Mouse (Mus musculus) liver, adult 10 weeks (tissue): ENCODE measurements around the gene Klk1b5. TPM values are rescaled to one million over a fixed set of nuclear protein-coding genes. Genes with fewer than 3 reads are reported as not detected.

Experiments
- polyA plus RNA-seq: library from polyadenylated mRNA; stranded (reverse); fragments of 350-450 nt; fragmentation: Illumina TruSeq; extraction: RNeasy Lipid Tissue Mini Kit (QIAGEN cat#74804); gene quantifications from one replicate; pipeline ENCODE4 v1.2.3, GENCODE M21; 2014; ENCODE audit warnings: low read depth, low replicate concordance

The Klk1b5 gene
- polyA plus RNA-seq, result not detected

GRCm38 (mm10) chr7:44215645-44216044 lies at the start of gene Klk1b5:
TSS of gene Klk1b5 (plus strand) at chr7:44215945.

GRCm38 (mm10) chr7:44187936-44188335 lies 27.8 kb upstream of the Klk1b5 start, which contains the start of gene Klk1b24:
TSS of gene Klk1b24 (plus strand) at chr7:44188236.

GRCm38 (mm10) chr7:44197891-44198290 lies 17.9 kb upstream of the Klk1b5 start, which contains the start of gene Klk1b3:
TSS of gene Klk1b3 (plus strand) at chr7:44198191.

GRCm38 (mm10) chr7:44207135-44207534 lies 8.6 kb upstream of the Klk1b5 start, which contains the start of gene Klk1b4:
TSS of gene Klk1b4 (plus strand) at chr7:44207435.

GRCm38 (mm10) chr7:44225076-44225475 lies 9.3 kb downstream of the Klk1b5 start, which contains the start of gene Klk1:
TSS of gene Klk1 (plus strand) at chr7:44225360.

GRCm38 (mm10) chr7:44235909-44236308 lies 20.2 kb downstream of the Klk1b5 start, which contains the start of gene Gm36864:
TSS of gene Gm36864 (plus strand) at chr7:44236177.

GRCm38 (mm10) chr7:44246055-44246983 lies 30.6 kb downstream of the Klk1b5 start, which contains the start of the genes 1700028J19Rik and 2410002F23Rik:
TSS of gene 1700028J19Rik (minus strand) at chr7:44246695.
TSS of gene 2410002F23Rik (plus strand) at chr7:44246722.

GRCm38 (mm10) chr7:44257278-44257677 lies 41.5 kb downstream of the Klk1b5 start, which contains the start of gene Acp4:
TSS of gene Acp4 (minus strand) at chr7:44257378.

GRCm38 (mm10) chr7:44261147-44261546 lies 45.4 kb downstream of the Klk1b5 start, which contains the start of gene Gm15517:
TSS of gene Gm15517 (plus strand) at chr7:44261447.

Other genes with a start within 250 kb of the Klk1b5 start
- gene Klk1b1, start 249.2 kb upstream of the Klk1b5 start, polyA plus RNA-seq, result not detected
- not detected for gene Klk1b9, start 239.9 kb upstream of the Klk1b5 start, polyA plus RNA-seq
- gene Klk1b11, start 220.1 kb upstream of the Klk1b5 start, polyA plus RNA-seq, result not detected
- gene Klk1b26, start 203.8 kb upstream of the Klk1b5 start, polyA plus RNA-seq, result not detected
- not detected for gene Klk1b27, start 163.7 kb upstream of the Klk1b5 start, polyA plus RNA-seq
- not detected for gene Klk1b21, start 113.6 kb upstream of the Klk1b5 start, polyA plus RNA-seq
- gene Klk1b22, start 103.3 kb upstream of the Klk1b5 start, polyA plus RNA-seq, result not detected
- not detected for gene Klk1b16, start 79.2 kb upstream of the Klk1b5 start, polyA plus RNA-seq
- gene Klk1b24, start 27.7 kb upstream of the Klk1b5 start, polyA plus RNA-seq, result not detected
- gene Klk1b3, start 17.8 kb upstream of the Klk1b5 start, polyA plus RNA-seq, result not detected
- 0.69 TPM for gene Klk1b4, start 8.5 kb upstream of the Klk1b5 start, polyA plus RNA-seq
- not detected for gene Klk1, start 9.4 kb downstream of the Klk1b5 start, polyA plus RNA-seq
- gene Gm36864, start 20.2 kb downstream of the Klk1b5 start, polyA plus RNA-seq, result not detected
- not detected for gene 1700028J19Rik, start 30.8 kb downstream of the Klk1b5 start, polyA plus RNA-seq
- gene 2410002F23Rik, start 30.8 kb downstream of the Klk1b5 start, polyA plus RNA-seq, result 6.4 TPM
- not detected for gene Acp4, start 41.4 kb downstream of the Klk1b5 start, polyA plus RNA-seq
- not detected for gene Gm15517, start 45.5 kb downstream of the Klk1b5 start, polyA plus RNA-seq
- 0.40 TPM for gene Clec11a, start 91.0 kb downstream of the Klk1b5 start, polyA plus RNA-seq
- not detected for gene Shank1, start 94.3 kb downstream of the Klk1b5 start, polyA plus RNA-seq
- gene Syt3, start 168.2 kb downstream of the Klk1b5 start, polyA plus RNA-seq, result not detected
- not detected for gene 1700008O03Rik, start 169.9 kb downstream of the Klk1b5 start, polyA plus RNA-seq
- not detected for gene Lrrc4b, start 213.1 kb downstream of the Klk1b5 start, polyA plus RNA-seq
- 22.2 TPM for gene Aspdh, start 249.4 kb downstream of the Klk1b5 start, polyA plus RNA-seq